Mouse (Mus musculus): Measurements from ENCODE around the gene Arntl2. TPM values are rescaled to one million over a fixed set of nuclear protein-coding genes. Genes with fewer than 3 reads are reported as not detected.

Arntl2 gene
- total RNA-seq, 4 experiments from 2014 or later, result 8.9 to 16.6 (median 11.0) TPM

Other genes starting within 250 kb of the Arntl2 start
- gene Fgfr1op2, start 218.9 kb upstream of the Arntl2 start, total RNA-seq (2022), result 100 to 1,000 TPM in 2 of 4 experiments, 10 to 100 TPM in 2; 88.9 to 122 (median 103) TPM
- 10 to 100 TPM; 28.5 to 53.0 (median 44.8) TPM for gene Ints13, start 218.2 kb upstream of the Arntl2 start, total RNA-seq (2022)
- 10 to 100 TPM; 40.5 to 52.6 (median 45.3) TPM for gene Med21, start 153.5 kb upstream of the Arntl2 start, total RNA-seq (2022)
- gene Tm7sf3, start 153.2 kb upstream of the Arntl2 start, total RNA-seq (2022), result 10 to 100 TPM; 37.8 to 44.7 (median 42.7) TPM
- 10 to 100 TPM; 23.6 to 29.2 (median 24.9) TPM for gene Stk38l, start 71.1 kb upstream of the Arntl2 start, total RNA-seq (2022)
- gene Smco2, start 54.0 kb downstream of the Arntl2 start, total RNA-seq (2022), result not detected
- gene Ppfibp1, start 92.4 kb downstream of the Arntl2 start, total RNA-seq (2022), result 10 to 100 TPM; 40.8 to 45.2 (median 41.9) TPM
- gene 1700034J05Rik, start 158.4 kb downstream of the Arntl2 start, total RNA-seq (2022), result not detected
- 1 to 10 TPM in 3 of 4 experiments, under 1 TPM in 1; 0.91 to 2.2 (median 1.4) TPM for gene Rep15, start 236.5 kb downstream of the Arntl2 start, total RNA-seq (2022)
- gene Mrps35, start 246.7 kb downstream of the Arntl2 start, total RNA-seq (2022), result 10 to 100 TPM; 42.8 to 52.5 (median 45.9) TPM

Measured in layer of hippocampus, adult 8-10 months (tissue).